Mouse (Mus musculus): ENCODE data around the gene Prss53. TPM values are rescaled to one million over a fixed set of nuclear protein-coding genes. Genes with fewer than 3 reads are reported as not detected.

Gene Prss53
- total and polyA plus RNA-seq, 3 experiments: 0.15 to 0.77 TPM; not detected in 1

- TF ChIP-seq CTCF (IDR thresholded peaks at IDR 0.05 in 2 of 3, conservative IDR thresholded peaks at IDR 0.05 in 1 of 3; ENCODE audit: control insufficient read depth in 1 of 3, insufficient read depth in 1 of 3, low read depth in 2 of 3, low read length in 3 of 3, poor library complexity in 1 of 3, severe bottlenecking in 1 of 3) (peak; percentile 30 to 86 (median 36); a peak in 5 of 6 replicates), MYC (IDR thresholded peaks at IDR 0.05; ENCODE audit: low read depth, low read length) (no peak), ZC3H11A (IDR thresholded peaks at IDR 0.05; ENCODE audit: low read depth, low read length) (no peak; the same call in 1 of the 2 replicates), USF1 (IDR thresholded peaks at IDR 0.05; ENCODE audit: low read depth, low read length) (no peak), MXI1 (IDR thresholded peaks at IDR 0.05; ENCODE audit: low read depth, low read length) (peak; percentile 45; the same call in 1 of the 2 replicates), TCF12 (IDR thresholded peaks at IDR 0.05; ENCODE audit: low read depth, low read length) (no peak; the same call in 1 of the 2 replicates), UBTF (IDR thresholded peaks at IDR 0.05; ENCODE audit: borderline replicate concordance, insufficient read depth, low read depth, low read length) (no peak), GABPA (IDR thresholded peaks at IDR 0.05; ENCODE audit: low read depth, low read length) (no peak), SMC3 (IDR thresholded peaks at IDR 0.05; ENCODE audit: low read depth, low read length) (peak; percentile 71), MAZ (IDR thresholded peaks at IDR 0.05; ENCODE audit: low read depth, low read length) (no peak), MEF2A (IDR thresholded peaks at IDR 0.05; ENCODE audit: extremely low read depth, insufficient replicate concordance, low read depth, low read length, poor library complexity, severe bottlenecking) (no peak), MAFK (IDR thresholded peaks at IDR 0.05; ENCODE audit: borderline replicate concordance, low read depth, low read length) (no peak)
Measured at GRCm38 (mm10) chr7:127870136-127870821, 20.5 kb downstream of the Prss53 start (continued).

GRCm38 (mm10) chr7:127869149-127869810 lies 21.5 kb downstream of the Prss53 start:
- H3K4me3 ChIP-seq (ENCODE audit: control insufficient read depth in 1 of 2, insufficient read depth in 1 of 2, low read depth in 2 of 2, low read length in 2 of 2): no peak overlapping the region
- no peak overlapping the region for H3K9ac ChIP-seq (ENCODE audit: control insufficient read depth, low read depth, low read length, poor library complexity, severe bottlenecking)
- peaks cover 8% of the 10 kb centered on the region; the same call in 1 of the 2 replicates for H3K79me2 ChIP-seq (ENCODE audit: control insufficient read depth, insufficient read depth, low read length, poor library complexity)
- H3K36me3 ChIP-seq (ENCODE audit: control insufficient read depth in 1 of 2, insufficient read depth in 2 of 2, low read length in 2 of 2): peaks cover 2 to 16% of the 10 kb centered on the region in 2 experiments; a peak in 3 of 4 replicates
- no peaks in the 10 kb centered on the region for H3K9me3 ChIP-seq (replicated peaks; ENCODE audit: insufficient read depth, low read length)
- no peak overlapping the region for H3K27ac ChIP-seq (ENCODE audit: control insufficient read depth, low read depth, low read length)
- H3K4me1 ChIP-seq (ENCODE audit: control insufficient read depth in 1 of 2, insufficient read depth in 2 of 2, low read length in 2 of 2): peaks cover 6 to 11% of the 10 kb centered on the region in 2 experiments
- DNase-seq (ENCODE audit: low read depth, low spot score): no peak
- H3K27me3 ChIP-seq (ENCODE audit: control insufficient read depth in 1 of 2, insufficient read depth in 2 of 2, low read length in 2 of 2): no peaks in the 10 kb centered on the region
- no peak for TF ChIP-seq GABPA (IDR thresholded peaks at IDR 0.05; ENCODE audit: low read depth, low read length)
- TF ChIP-seq KAT2A (conservative IDR thresholded peaks at IDR 0.05; ENCODE audit: low read depth, low read length): no peak
- TF ChIP-seq MYC (IDR thresholded peaks at IDR 0.05; ENCODE audit: low read depth, low read length): no peak
- TF ChIP-seq GATA1 (IDR thresholded peaks at IDR 0.05; ENCODE audit: low read depth, low read length): no peak
- TF ChIP-seq MEF2A (IDR thresholded peaks at IDR 0.05; ENCODE audit: extremely low read depth, insufficient replicate concordance, low read depth, low read length, poor library complexity, severe bottlenecking): no peak
- no peak for TF ChIP-seq TBP (IDR thresholded peaks at IDR 0.05; ENCODE audit: low read depth, low read length)
- no peak for TF ChIP-seq MXI1 (IDR thresholded peaks at IDR 0.05; ENCODE audit: low read depth, low read length)
- TF ChIP-seq USF1 (IDR thresholded peaks at IDR 0.05; ENCODE audit: low read depth, low read length): no peak
- no peak for TF ChIP-seq ZKSCAN1 (IDR thresholded peaks at IDR 0.05; ENCODE audit: low read depth, low read length)

Data from MEL (cell line).